Mouse (Mus musculus) stomach, embryonic 16.5 days (tissue): ENCODE measurements around the gene Crb2. TPM values are rescaled to one million over a fixed set of nuclear protein-coding genes. Genes with fewer than 3 reads are reported as not detected.

Source experiments
- ATAC-seq: fragments of 200-750 bp; cut with Nextera tagmentation; 2 replicates; pipeline ENCODE4 v1.8.0; 2017; ENCODE audit warnings: moderate number of reproducible peaks, moderate TSS enrichment; ENCODE audit not compliant: insufficient read depth, low FRiP score
- H3K27ac ChIP-seq: fragments of 300-500 bp; sonication (generic); 2 replicates; pipeline ENCODE4 v1.5.1; 2014; ENCODE audit warnings: low read length
- H3K27me3 ChIP-seq: fragments of 300-500 bp; sonication (generic); 2 replicates; pipeline ENCODE4 v1.6.1; 2014; ENCODE audit warnings: low read length, control low read depth, mixed read lengths; ENCODE audit not compliant: control insufficient read depth, insufficient read depth
- H3K36me3 ChIP-seq: fragments of 300-500 bp; sonication (generic); 2 replicates; pipeline ENCODE4 v1.6.1; 2014; ENCODE audit warnings: low read length; ENCODE audit not compliant: control insufficient read depth, insufficient read depth
- H3K4me1 ChIP-seq: fragments of 300-500 bp; sonication (generic); 2 replicates; pipeline ENCODE4 v1.6.1; 2014; ENCODE audit warnings: low read length, control low read depth, mixed read lengths; ENCODE audit not compliant: control insufficient read depth, insufficient read depth
- H3K4me2 ChIP-seq: fragments of 300-500 bp; sonication (generic); 2 replicates; pipeline ENCODE4 v1.6.1; 2014; ENCODE audit warnings: low read depth, low read length, mixed read lengths
- H3K4me3 ChIP-seq: fragments of 300-500 bp; sonication (generic); replicated peaks from 2 replicates; pipeline ENCODE4 v1.5.1; 2014; ENCODE audit warnings: mild to moderate bottlenecking, low read length
- H3K9ac ChIP-seq: fragments of 300-500 bp; sonication (generic); 2 replicates; pipeline ENCODE4 v1.6.1; 2014; ENCODE audit warnings: low read length
- H3K9me3 ChIP-seq: fragments of 300-500 bp; sonication (generic); replicated peaks from 2 replicates; pipeline ENCODE4 v1.6.1; 2016; ENCODE audit warnings: low read length, control low read depth; ENCODE audit not compliant: control insufficient read depth
- WGBS: fragments of 180-500 bp; shearing (Covaris S2); extraction: QIAGEN DNeasy Blood & Tissue Kit; methylation state at CpG from one replicate; pipeline ENCODE4 v1.1.7; 2014; 5-methylcytosine and 5-hydroxymethylcytosine counted together
- polyA plus RNA-seq: library from polyadenylated mRNA; unstranded; fragments of >200 nt; fragmentation: Nextera tagmentation; extraction: Ambion mirVana; gene quantifications from 2 replicates; pipeline ENCODE4 v1.2.1, GENCODE M21; 2015

Crb2 gene
- polyA plus RNA-seq, 1 experiment from 2014 or later: 1.7 TPM

GRCm38 (mm10) chr2:37832253-37832652 is 56.2 kb downstream of the Crb2 start:
- Histone ChIP-seq H3K9ac (no peak overlapping the region), H3K4me2 (no peak overlapping the region), H3K4me3 (no peak overlapping the region), H3K27ac (no peak overlapping the region), H3K27me3 (no peaks in the 10 kb centered on the region), H3K9me3 (no peaks in the 10 kb centered on the region), H3K4me1 (no peaks in the 10 kb centered on the region), H3K36me3 (no peaks in the 10 kb centered on the region)
- ATAC-seq: no peak
- WGBS: 69% methylated on average over 10 of the region's 10 CpGs

- WGBS: 94% methylated on average over 3 of the region's 3 CpGs
- Histone ChIP-seq H3K4me3 (no peak overlapping the region), H3K36me3 (no peaks in the 10 kb centered on the region), H3K4me2 (no peak overlapping the region), H3K27ac (no peak overlapping the region), H3K4me1 (0 out of 2 replicates have a peak, but pooled peaks cover under 1% of the 10 kb centered on the region), H3K27me3 (no peaks in the 10 kb centered on the region), H3K9ac (no peak overlapping the region), H3K9me3 (no peaks in the 10 kb centered on the region)
- ATAC-seq: no peak
Measured at GRCm38 (mm10) chr2:37836926-37837325, 60.9 kb downstream of the Crb2 start.

GRCm38 (mm10) chr2:37837542-37837941 is 61.5 kb downstream of the Crb2 start:
- no peak overlapping the region for H3K4me3 ChIP-seq
- no peak overlapping the region for H3K9ac ChIP-seq
- no peaks in the 10 kb centered on the region for H3K36me3 ChIP-seq
- 87% methylated on average over 3 of the region's 3 CpGs for WGBS
- H3K4me2 ChIP-seq: no peak overlapping the region
- H3K27ac ChIP-seq: no peak overlapping the region
- H3K4me1 ChIP-seq: peaks cover 7% of the 10 kb centered on the region; the same call in 1 of the 2 replicates
- no peaks in the 10 kb centered on the region for H3K9me3 ChIP-seq
- no peaks in the 10 kb centered on the region for H3K27me3 ChIP-seq
- ATAC-seq: no peak

- H3K27ac ChIP-seq: no peak overlapping the region
- H3K36me3 ChIP-seq: no peaks in the 10 kb centered on the region
- 75% methylated on average over 7 of the region's 7 CpGs for WGBS
- H3K4me3 ChIP-seq: no peak overlapping the region
- H3K9ac ChIP-seq: no peak overlapping the region
- H3K9me3 ChIP-seq: no peaks in the 10 kb centered on the region
- H3K4me2 ChIP-seq: no peak overlapping the region
- H3K27me3 ChIP-seq: no peaks in the 10 kb centered on the region
- peaks cover 9% of the 10 kb centered on the region; the same call in 1 of the 2 replicates for H3K4me1 ChIP-seq
- no peak for ATAC-seq
Measured at GRCm38 (mm10) chr2:37838202-37838984, 62.3 kb downstream of the Crb2 start.

GRCm38 (mm10) chr2:37839922-37840321 is 63.9 kb downstream of the Crb2 start:
- no peak overlapping the region for H3K4me3 ChIP-seq
- no peaks in the 10 kb centered on the region for H3K27me3 ChIP-seq
- H3K9ac ChIP-seq: no peak overlapping the region
- H3K27ac ChIP-seq: no peak overlapping the region
- H3K9me3 ChIP-seq: no peaks in the 10 kb centered on the region
- no peak for ATAC-seq
- 0 out of 2 replicates have a peak, but pooled peaks cover 4% of the 10 kb centered on the region for H3K36me3 ChIP-seq
- peaks cover 9% of the 10 kb centered on the region; the same call in 1 of the 2 replicates for H3K4me1 ChIP-seq
- no peak overlapping the region for H3K4me2 ChIP-seq

GRCm38 (mm10) chr2:37842151-37842569 is 66.1 kb downstream of the Crb2 start:
- Histone ChIP-seq H3K9me3 (no peaks in the 10 kb centered on the region), H3K27me3 (no peaks in the 10 kb centered on the region), H3K36me3 (0 out of 2 replicates have a peak, but pooled peaks cover 4% of the 10 kb centered on the region), H3K9ac (no peak overlapping the region), H3K4me2 (no peak overlapping the region), H3K27ac (0 out of 2 replicates have a peak overlapping the region, but pooled peaks have one; percentile 34), H3K4me1 (peaks cover 9% of the 10 kb centered on the region; the same call in 1 of the 2 replicates), H3K4me3 (no peak overlapping the region)
- ATAC-seq: peak; percentile 39; the same call in 1 of the 2 replicates
- WGBS: 15% methylated on average over 7 of the region's 7 CpGs

- Histone ChIP-seq H3K27ac (0 out of 2 replicates have a peak overlapping the region, but pooled peaks have one; percentile 34), H3K4me2 (no peak overlapping the region), H3K27me3 (no peaks in the 10 kb centered on the region), H3K9me3 (no peaks in the 10 kb centered on the region), H3K4me3 (no peak overlapping the region), H3K4me1 (peaks cover 9% of the 10 kb centered on the region; the same call in 1 of the 2 replicates), H3K9ac (no peak overlapping the region), H3K36me3 (0 out of 2 replicates have a peak, but pooled peaks cover 4% of the 10 kb centered on the region)
- ATAC-seq: no peak
- WGBS: 32% methylated on average over 4 of the region's 4 CpGs
Measured at GRCm38 (mm10) chr2:37842719-37843118, 66.7 kb downstream of the Crb2 start.

Other genes starting within 250 kb of the Crb2 start
- gene Strbp, start 72.4 kb upstream of the Crb2 start, polyA plus RNA-seq: 24.6 and 27.3 TPM in 2 replicates